Mouse (Mus musculus) ES-Bruce4 (cell line): ENCODE data around the gene Surf4.

Source experiments
- CTCF ChIP-seq: IDR thresholded peaks from one replicate; pipeline ENCODE4 v1.8.1; 2011; ENCODE audit warnings: low read depth, low read length
- EP300 ChIP-seq: IDR thresholded peaks from 2 replicates; pipeline ENCODE4 v1.6.1; 2011; ENCODE audit warnings: low read depth, low read length; ENCODE audit not compliant: insufficient read depth
- POLR2A ChIP-seq: IDR thresholded peaks from one replicate; pipeline ENCODE4 v1.8.1; 2011; ENCODE audit warnings: low read length; ENCODE audit not compliant: insufficient read depth

- TF ChIP-seq CTCF (peak; percentile 85), POLR2A (no peak), EP300 (no peak)
Observed at GRCm38 (mm10) chr2:26907109-26907508, 26.6 kb downstream of the Surf4 start.
